Mouse (Mus musculus) hindbrain, embryonic 11.5 days (tissue): ENCODE measurements around the gene Schip1. TPM values are rescaled to one million over a fixed set of nuclear protein-coding genes. Genes with fewer than 3 reads are reported as not detected.

Experiments
- ATAC-seq: fragments of 200-750 bp; cut with Nextera tagmentation; 2 replicates; pipeline ENCODE4 v1.8.0; 2017; ENCODE audit warnings: mild to moderate bottlenecking, moderate TSS enrichment, moderate library complexity; ENCODE audit not compliant: low FRiP score
- DNase-seq: peaks from one replicate; pipeline ENCODE4 v3.0.0-alpha.2; 2015; ENCODE audit warnings: low spot score
- H3K27ac ChIP-seq: fragments of 300-500 bp; sonication (generic); 2 replicates; pipeline ENCODE4 v1.5.1; 2014; ENCODE audit warnings: mild to moderate bottlenecking, low read depth, low read length
- H3K27me3 ChIP-seq: fragments of 300-500 bp; sonication (generic); 2 replicates; pipeline ENCODE4 v1.6.1; 2014; ENCODE audit warnings: mild to moderate bottlenecking, low read length, moderate library complexity, mixed read lengths; ENCODE audit not compliant: control insufficient read depth, insufficient read depth
- H3K36me3 ChIP-seq: fragments of 300-500 bp; sonication (generic); 2 replicates; pipeline ENCODE4 v1.6.1; 2014; ENCODE audit warnings: mild to moderate bottlenecking, low read length, moderate library complexity, mixed read lengths; ENCODE audit not compliant: control insufficient read depth, insufficient read depth
- H3K4me1 ChIP-seq: fragments of 300-500 bp; sonication (generic); replicated peaks from 2 replicates; pipeline ENCODE4 v1.6.1; 2014; ENCODE audit warnings: low read length, mixed read lengths; ENCODE audit not compliant: control insufficient read depth, insufficient read depth
- H3K4me2 ChIP-seq: fragments of 300-500 bp; sonication (generic); replicated peaks from 2 replicates; pipeline ENCODE4 v1.6.1; 2014; ENCODE audit warnings: mild to moderate bottlenecking, low read depth, low read length
- H3K4me3 ChIP-seq: fragments of 300-500 bp; sonication (generic); 2 replicates; pipeline ENCODE4 v1.5.1; 2014; ENCODE audit warnings: low read depth, low read length
- H3K9ac ChIP-seq: fragments of 300-500 bp; sonication (generic); 2 replicates; pipeline ENCODE4 v1.6.1; 2014; ENCODE audit warnings: low read depth, low read length
- H3K9me3 ChIP-seq: fragments of 300-500 bp; sonication (generic); 2 replicates; pipeline ENCODE4 v1.6.1; 2016; ENCODE audit warnings: low read length; ENCODE audit not compliant: control insufficient read depth
- WGBS: fragments of 180-500 bp; shearing (Covaris S2); extraction: QIAGEN DNeasy Blood & Tissue Kit; methylation state at CpG from one replicate; pipeline ENCODE4 v1.1.7; 2014; 5-methylcytosine and 5-hydroxymethylcytosine counted together
- polyA plus RNA-seq: library from polyadenylated mRNA; unstranded; fragments of >200 nt; fragmentation: Nextera tagmentation; extraction: Ambion mirVana; gene quantifications from 2 replicates; pipeline ENCODE4 v1.2.1, GENCODE M21; 2014

Gene Schip1
- polyA plus RNA-seq, 1 experiment from 2014 or later: 115 TPM

- no peak overlapping the region for H3K4me2 ChIP-seq
- H3K9me3 ChIP-seq: no peaks in the 10 kb centered on the region
- H3K4me1 ChIP-seq: no peaks in the 10 kb centered on the region
- H3K27ac ChIP-seq: no peak overlapping the region
- DNase-seq (no peak), ATAC-seq (no peak)
- no peaks in the 10 kb centered on the region for H3K27me3 ChIP-seq
- H3K36me3 ChIP-seq: 0 out of 2 replicates have a peak, but pooled peaks cover 5% of the 10 kb centered on the region
- H3K4me3 ChIP-seq: no peak overlapping the region
- 90% methylated on average over 5 of the region's 5 CpGs for WGBS
- no peak overlapping the region for H3K9ac ChIP-seq
Measured at GRCm38 (mm10) chr3:68623036-68623435, 558.4 kb downstream of the Schip1 start.

GRCm38 (mm10) chr3:68624471-68624870, 559.9 kb downstream of the Schip1 start:
- no peak for ATAC-seq
- Histone ChIP-seq H3K27ac (no peak overlapping the region), H3K4me1 (no peaks in the 10 kb centered on the region), H3K36me3 (0 out of 2 replicates have a peak, but pooled peaks cover 5% of the 10 kb centered on the region), H3K27me3 (no peaks in the 10 kb centered on the region), H3K4me2 (no peak overlapping the region), H3K9me3 (no peaks in the 10 kb centered on the region), H3K9ac (no peak overlapping the region), H3K4me3 (no peak overlapping the region)
- no peak for DNase-seq
- 90% methylated on average over 6 of the region's 6 CpGs for WGBS

- 0 out of 2 replicates have a peak, but pooled peaks cover 2% of the 10 kb centered on the region for H3K36me3 ChIP-seq
- H3K27ac ChIP-seq: no peak overlapping the region
- H3K4me1 ChIP-seq: no peaks in the 10 kb centered on the region
- H3K4me2 ChIP-seq: no peak overlapping the region
- no peak for ATAC-seq
- no peaks in the 10 kb centered on the region for H3K9me3 ChIP-seq
- no peak overlapping the region for H3K9ac ChIP-seq
- DNase-seq: no peak
- no peaks in the 10 kb centered on the region for H3K27me3 ChIP-seq
- H3K4me3 ChIP-seq: no peak overlapping the region
- 88% methylated on average over 4 of the region's 4 CpGs for WGBS
Measured at GRCm38 (mm10) chr3:68630261-68630660, 565.7 kb downstream of the Schip1 start.

- H3K4me3 ChIP-seq: no peak overlapping the region
- no peaks in the 10 kb centered on the region for H3K4me1 ChIP-seq
- no peaks in the 10 kb centered on the region for H3K27me3 ChIP-seq
- DNase-seq: no peak
- H3K36me3 ChIP-seq: 0 out of 2 replicates have a peak, but pooled peaks cover 2% of the 10 kb centered on the region
- no peaks in the 10 kb centered on the region for H3K9me3 ChIP-seq
- H3K9ac ChIP-seq: no peak overlapping the region
- no peak overlapping the region for H3K27ac ChIP-seq
- no peak for ATAC-seq
- H3K4me2 ChIP-seq: no peak overlapping the region
- 86% methylated on average over 3 of the region's 3 CpGs for WGBS
Measured at GRCm38 (mm10) chr3:68630821-68631220, 566.2 kb downstream of the Schip1 start.

- Histone ChIP-seq H3K4me2 (no peak overlapping the region), H3K36me3 (no peaks in the 10 kb centered on the region), H3K4me1 (no peaks in the 10 kb centered on the region), H3K4me3 (no peak overlapping the region), H3K27me3 (no peaks in the 10 kb centered on the region), H3K27ac (no peak overlapping the region), H3K9ac (no peak overlapping the region), H3K9me3 (no peaks in the 10 kb centered on the region)
- DNase-seq (no peak), ATAC-seq (no peak)
- 92% methylated on average over 3 of the region's 3 CpGs for WGBS
Measured at GRCm38 (mm10) chr3:68632714-68633113, 568.1 kb downstream of the Schip1 start.

GRCm38 (mm10) chr3:68633577-68633976, 569.0 kb downstream of the Schip1 start:
- H3K9ac ChIP-seq: no peak overlapping the region
- ATAC-seq: no peak
- H3K36me3 ChIP-seq: no peaks in the 10 kb centered on the region
- no peak for DNase-seq
- no peak overlapping the region for H3K27ac ChIP-seq
- no peak overlapping the region for H3K4me3 ChIP-seq
- no peaks in the 10 kb centered on the region for H3K4me1 ChIP-seq
- H3K4me2 ChIP-seq: no peak overlapping the region
- no peaks in the 10 kb centered on the region for H3K9me3 ChIP-seq
- H3K27me3 ChIP-seq: no peaks in the 10 kb centered on the region
- 97% methylated on average over 4 of the region's 4 CpGs for WGBS

- no peaks in the 10 kb centered on the region for H3K27me3 ChIP-seq
- H3K4me3 ChIP-seq: no peak overlapping the region
- no peak overlapping the region for H3K9ac ChIP-seq
- no peak for DNase-seq
- H3K27ac ChIP-seq: no peak overlapping the region
- WGBS: 23% methylated on average over 7 of the region's 7 CpGs
- H3K4me1 ChIP-seq: no peaks in the 10 kb centered on the region
- H3K9me3 ChIP-seq: no peaks in the 10 kb centered on the region
- H3K4me2 ChIP-seq: no peak overlapping the region
- H3K36me3 ChIP-seq: no peaks in the 10 kb centered on the region
- no peak for ATAC-seq
Measured at GRCm38 (mm10) chr3:68637960-68638359, 573.4 kb downstream of the Schip1 start.

- DNase-seq (no peak), ATAC-seq (no peak)
- Histone ChIP-seq H3K4me2 (no peak overlapping the region), H3K36me3 (no peaks in the 10 kb centered on the region), H3K4me3 (no peak overlapping the region), H3K27me3 (no peaks in the 10 kb centered on the region), H3K9ac (no peak overlapping the region), H3K9me3 (no peaks in the 10 kb centered on the region), H3K4me1 (no peaks in the 10 kb centered on the region), H3K27ac (no peak overlapping the region)
- 87% methylated on average over 1 of the region's 1 CpGs for WGBS
Measured at GRCm38 (mm10) chr3:68638703-68639102, 574.1 kb downstream of the Schip1 start.

- Histone ChIP-seq H3K36me3 (no peaks in the 10 kb centered on the region), H3K9ac (no peak overlapping the region), H3K9me3 (no peaks in the 10 kb centered on the region), H3K27ac (no peak overlapping the region), H3K4me3 (no peak overlapping the region), H3K4me1 (no peaks in the 10 kb centered on the region), H3K27me3 (no peaks in the 10 kb centered on the region), H3K4me2 (no peak overlapping the region)
- WGBS: 83% methylated on average over 7 of the region's 7 CpGs
- ATAC-seq (no peak), DNase-seq (no peak)
Measured at GRCm38 (mm10) chr3:68642935-68643334, 578.3 kb downstream of the Schip1 start.
